Mouse (Mus musculus) limb, embryonic 12.5 days (tissue): Measurements from ENCODE around the gene Zfp82. TPM values are rescaled to one million over a fixed set of nuclear protein-coding genes. Genes with fewer than 3 reads are reported as not detected.

Experiments used
- ATAC-seq: fragments of 200-750 bp; cut with Nextera tagmentation; 2 replicates; pipeline ENCODE4 v1.8.0; 2017; ENCODE audit warnings: low read depth, moderate TSS enrichment; ENCODE audit not compliant: insufficient number of reproducible peaks, insufficient read depth, low FRiP score, low TSS enrichment
- H3K27ac ChIP-seq: fragments of 300-500 bp; sonication (generic); 2 replicates; pipeline ENCODE4 v1.5.1; 2016; ENCODE audit warnings: mild to moderate bottlenecking, moderate library complexity
- H3K27me3 ChIP-seq: fragments of 300-500 bp; sonication (generic); 2 replicates; pipeline ENCODE4 v1.6.1; 2016; ENCODE audit warnings: mild to moderate bottlenecking, moderate library complexity
- H3K36me3 ChIP-seq: fragments of 300-500 bp; sonication (generic); 2 replicates; pipeline ENCODE4 v1.6.1; 2016; ENCODE audit warnings: mild to moderate bottlenecking, moderate library complexity
- H3K4me1 ChIP-seq: fragments of 300-500 bp; sonication (generic); replicated peaks from 2 replicates; pipeline ENCODE4 v1.6.1; 2016
- H3K4me2 ChIP-seq: fragments of 300-500 bp; sonication (generic); 2 replicates; pipeline ENCODE4 v1.6.1; 2016; ENCODE audit warnings: mild to moderate bottlenecking, moderate library complexity
- H3K4me3 ChIP-seq: fragments of 300-500 bp; sonication (generic); replicated peaks from 2 replicates; pipeline ENCODE4 v1.5.1; 2016; ENCODE audit warnings: mild to moderate bottlenecking
- H3K9ac ChIP-seq: fragments of 300-500 bp; sonication (generic); replicated peaks from 2 replicates; pipeline ENCODE4 v1.6.1; 2016; ENCODE audit warnings: mild to moderate bottlenecking, moderate library complexity
- H3K9me3 ChIP-seq: fragments of 300-500 bp; sonication (generic); 2 replicates; pipeline ENCODE4 v1.6.1; 2016; ENCODE audit warnings: mild to moderate bottlenecking, moderate library complexity
- WGBS: fragments of 180-500 bp; shearing (Covaris S2); methylation state at CpG from one replicate; pipeline ENCODE4 v1.1.7; 2016; 5-methylcytosine and 5-hydroxymethylcytosine counted together
- polyA plus RNA-seq: library from polyadenylated mRNA; unstranded; fragments of >200 nt; fragmentation: Nextera tagmentation; extraction: Ambion mirVana; gene quantifications from 2 replicates; pipeline ENCODE4 v1.2.1, GENCODE M21; 2016

Zfp82 gene
- polyA plus RNA-seq, 1 experiment from 2014 or later = 6.8 TPM

- Histone ChIP-seq H3K27me3 (no peaks in the 10 kb centered on the region), H3K36me3 (peaks cover 22% of the 10 kb centered on the region), H3K9me3 (no peaks in the 10 kb centered on the region), H3K9ac (no peak overlapping the region), H3K4me3 (no peak overlapping the region), H3K4me1 (no peaks in the 10 kb centered on the region), H3K4me2 (no peak overlapping the region), H3K27ac (no peak overlapping the region)
- 89% methylated on average over 12 of the region's 12 CpGs for WGBS
- no peak for ATAC-seq
Measured at GRCm38 (mm10) chr7:30034331-30034730, 38.4 kb downstream of the Zfp82 start.

- no peak overlapping the region for H3K4me2 ChIP-seq
- H3K4me3 ChIP-seq = no peak overlapping the region
- H3K27ac ChIP-seq = no peak overlapping the region
- peaks cover 6% of the 10 kb centered on the region; the same call in 1 of the 2 replicates for H3K4me1 ChIP-seq
- no peak for ATAC-seq
- peaks cover 18% of the 10 kb centered on the region; the same call in 1 of the 2 replicates for H3K36me3 ChIP-seq
- H3K9me3 ChIP-seq = no peaks in the 10 kb centered on the region
- WGBS = 96% methylated on average over 3 of the region's 3 CpGs
- H3K9ac ChIP-seq = no peak overlapping the region
- H3K27me3 ChIP-seq = no peaks in the 10 kb centered on the region
Measured at GRCm38 (mm10) chr7:30031379-30031778, 41.3 kb downstream of the Zfp82 start.

GRCm38 (mm10) chr7:30030677-30031076 lies 42.0 kb downstream of the Zfp82 start:
- no peak overlapping the region for H3K27ac ChIP-seq

GRCm38 (mm10) chr7:30028572-30028971 lies 44.1 kb downstream of the Zfp82 start:
- 87% methylated on average over 3 of the region's 3 CpGs for WGBS
- no peak overlapping the region for H3K4me2 ChIP-seq

More at GRCm38 (mm10) chr7:30030677-30031076, 42.0 kb downstream of the Zfp82 start:
- no peak overlapping the region for H3K4me2 ChIP-seq
- no peaks in the 10 kb centered on the region for H3K27me3 ChIP-seq
- H3K9ac ChIP-seq = no peak overlapping the region
- no peak overlapping the region for H3K4me3 ChIP-seq
- no peaks in the 10 kb centered on the region for H3K9me3 ChIP-seq
- ATAC-seq = no peak
- 34% methylated on average over 6 of the region's 6 CpGs for WGBS
- H3K4me1 ChIP-seq = peaks cover 9% of the 10 kb centered on the region; the same call in 1 of the 2 replicates
- peaks cover 24% of the 10 kb centered on the region; the same call in 1 of the 2 replicates for H3K36me3 ChIP-seq

GRCm38 (mm10) chr7:30027331-30027730 lies 45.4 kb downstream of the Zfp82 start:
- WGBS = 38% methylated on average over 4 of the region's 4 CpGs
- H3K36me3 ChIP-seq = peaks cover 56% of the 10 kb centered on the region
- no peak for ATAC-seq
- no peaks in the 10 kb centered on the region for H3K9me3 ChIP-seq
- peaks cover 9% of the 10 kb centered on the region; the same call in 1 of the 2 replicates for H3K4me1 ChIP-seq
- no peak overlapping the region for H3K9ac ChIP-seq
- H3K27ac ChIP-seq = peak overlapping the region; percentile 67; the same call in 1 of the 2 replicates
- H3K27me3 ChIP-seq = no peaks in the 10 kb centered on the region
- no peak overlapping the region for H3K4me3 ChIP-seq
- no peak overlapping the region for H3K4me2 ChIP-seq

More at GRCm38 (mm10) chr7:30028572-30028971, 44.1 kb downstream of the Zfp82 start:
- no peaks in the 10 kb centered on the region for H3K27me3 ChIP-seq
- no peak overlapping the region for H3K9ac ChIP-seq
- no peak for ATAC-seq
- H3K9me3 ChIP-seq = no peaks in the 10 kb centered on the region
- H3K36me3 ChIP-seq = peaks cover 44% of the 10 kb centered on the region
- H3K4me1 ChIP-seq = peaks cover 9% of the 10 kb centered on the region; the same call in 1 of the 2 replicates
- H3K4me3 ChIP-seq = no peak overlapping the region
- H3K27ac ChIP-seq = no peak overlapping the region

GRCm38 (mm10) chr7:30025358-30025757 lies 47.3 kb downstream of the Zfp82 start:
- H3K27ac ChIP-seq = no peak overlapping the region
- no peak overlapping the region for H3K4me2 ChIP-seq
- H3K36me3 ChIP-seq = peaks cover 76% of the 10 kb centered on the region
- H3K4me3 ChIP-seq = no peak overlapping the region
- H3K4me1 ChIP-seq = peaks cover 9% of the 10 kb centered on the region; the same call in 1 of the 2 replicates
- 73% methylated on average over 5 of the region's 5 CpGs for WGBS
- no peak for ATAC-seq
- no peaks in the 10 kb centered on the region for H3K27me3 ChIP-seq
- no peaks in the 10 kb centered on the region for H3K9me3 ChIP-seq
- no peak overlapping the region for H3K9ac ChIP-seq

- H3K4me1 ChIP-seq = peaks cover 9% of the 10 kb centered on the region; the same call in 1 of the 2 replicates
- H3K4me2 ChIP-seq = no peak overlapping the region
- WGBS = 95% methylated on average over 8 of the region's 8 CpGs
- no peak for ATAC-seq
- no peak overlapping the region for H3K4me3 ChIP-seq
- no peak overlapping the region for H3K9ac ChIP-seq
- no peaks in the 10 kb centered on the region for H3K9me3 ChIP-seq
- H3K27me3 ChIP-seq = no peaks in the 10 kb centered on the region
- H3K27ac ChIP-seq = no peak overlapping the region
- H3K36me3 ChIP-seq = peaks cover 89% of the 10 kb centered on the region
Measured at GRCm38 (mm10) chr7:30023800-30024199, 48.9 kb downstream of the Zfp82 start.

- Histone ChIP-seq H3K9ac (no peak overlapping the region), H3K4me2 (no peak overlapping the region), H3K27ac (no peak overlapping the region), H3K27me3 (no peaks in the 10 kb centered on the region), H3K36me3 (peaks cover 90% of the 10 kb centered on the region), H3K4me1 (peaks cover 9% of the 10 kb centered on the region; the same call in 1 of the 2 replicates), H3K9me3 (no peaks in the 10 kb centered on the region), H3K4me3 (no peak overlapping the region)
- 94% methylated on average over 9 of the region's 9 CpGs for WGBS
- no peak for ATAC-seq
Measured at GRCm38 (mm10) chr7:30023324-30023723, 49.4 kb downstream of the Zfp82 start.

GRCm38 (mm10) chr7:30019543-30019942 lies 53.2 kb downstream of the Zfp82 start:
- WGBS = 90% methylated on average over 2 of the region's 2 CpGs
- Histone ChIP-seq H3K27ac (no peak overlapping the region), H3K36me3 (peaks cover 97% of the 10 kb centered on the region), H3K4me2 (no peak overlapping the region), H3K4me1 (no peaks in the 10 kb centered on the region), H3K9ac (no peak overlapping the region), H3K9me3 (no peaks in the 10 kb centered on the region), H3K27me3 (no peaks in the 10 kb centered on the region), H3K4me3 (no peak overlapping the region)
- no peak for ATAC-seq

GRCm38 (mm10) chr7:30017226-30017625 lies 55.5 kb downstream of the Zfp82 start:
- Histone ChIP-seq H3K27ac (no peak overlapping the region), H3K9ac (no peak overlapping the region), H3K4me2 (no peak overlapping the region), H3K4me3 (no peak overlapping the region), H3K4me1 (no peaks in the 10 kb centered on the region), H3K9me3 (no peaks in the 10 kb centered on the region), H3K36me3 (peaks cover 90% of the 10 kb centered on the region), H3K27me3 (no peaks in the 10 kb centered on the region)
- ATAC-seq = no peak
- 95% methylated on average over 6 of the region's 6 CpGs for WGBS

- Histone ChIP-seq H3K9me3 (no peaks in the 10 kb centered on the region), H3K4me3 (no peak overlapping the region), H3K4me1 (peaks cover 8% of the 10 kb centered on the region), H3K27ac (no peak overlapping the region), H3K4me2 (no peak overlapping the region), H3K27me3 (no peaks in the 10 kb centered on the region), H3K36me3 (peaks cover 85% of the 10 kb centered on the region), H3K9ac (no peak overlapping the region)
- WGBS = 87% methylated on average over 4 of the region's 4 CpGs
- ATAC-seq = 0 out of 2 replicates have a peak, but pooled peaks have one; percentile 35
Measured at GRCm38 (mm10) chr7:30012956-30013363, 59.7 kb downstream of the Zfp82 start.
